Mouse (Mus musculus): ENCODE results near the gene Prickle1.

Gene Prickle1

GRCm38 (mm10) chr15:93594296-93594887 is 1.3 kb downstream of the Prickle1 start:
- peak; percentile 47 for DNase-seq (ENCODE audit: extremely low spot score)

GRCm38 (mm10) chr15:93592596-93592995 is 3.1 kb downstream of the Prickle1 start:
- no peak for DNase-seq (ENCODE audit: extremely low spot score)

GRCm38 (mm10) chr15:93591831-93592321 is 3.8 kb downstream of the Prickle1 start:
- DNase-seq (ENCODE audit: extremely low spot score), result peak; percentile 79

GRCm38 (mm10) chr15:93591371-93591770 is 4.3 kb downstream of the Prickle1 start:
- DNase-seq (ENCODE audit: extremely low spot score), result peak; percentile 33

GRCm38 (mm10) chr15:93588401-93588800 is 7.3 kb downstream of the Prickle1 start:
- no peak for DNase-seq (ENCODE audit: extremely low spot score)

GRCm38 (mm10) chr15:93587660-93588059 is 8.0 kb downstream of the Prickle1 start:
- no peak for DNase-seq (ENCODE audit: extremely low spot score)

GRCm38 (mm10) chr15:93583051-93583450 is 12.6 kb downstream of the Prickle1 start:
- no peak for DNase-seq (ENCODE audit: extremely low spot score)

- no peak for DNase-seq (ENCODE audit: extremely low spot score)
These were observed 14.0 kb downstream of the Prickle1 start for GRCm38 (mm10) chr15:93581736-93582135.

- no peak for DNase-seq (ENCODE audit: extremely low spot score)
These were observed 15.8 kb downstream of the Prickle1 start for GRCm38 (mm10) chr15:93579899-93580298.

- no peak for DNase-seq (ENCODE audit: extremely low spot score)
These were observed 16.6 kb downstream of the Prickle1 start for GRCm38 (mm10) chr15:93579100-93579499.

- DNase-seq (ENCODE audit: extremely low spot score), result no peak
These were observed 19.3 kb downstream of the Prickle1 start for GRCm38 (mm10) chr15:93576361-93576760.

GRCm38 (mm10) chr15:93575884-93576283 is 19.8 kb downstream of the Prickle1 start:
- DNase-seq (ENCODE audit: extremely low spot score), result peak; percentile 85

- no peak for DNase-seq (ENCODE audit: extremely low spot score)
These were observed 22.8 kb downstream of the Prickle1 start for GRCm38 (mm10) chr15:93572889-93573288.

- no peak for DNase-seq (ENCODE audit: extremely low spot score)
These were observed 24.7 kb downstream of the Prickle1 start for GRCm38 (mm10) chr15:93570881-93571495.

- no peak for DNase-seq (ENCODE audit: extremely low spot score)
These were observed 26.8 kb downstream of the Prickle1 start for GRCm38 (mm10) chr15:93568911-93569310.

- DNase-seq (ENCODE audit: extremely low spot score), result no peak
These were observed 28.0 kb downstream of the Prickle1 start for GRCm38 (mm10) chr15:93567546-93568307.

- no peak for DNase-seq (ENCODE audit: extremely low spot score)
These were observed 32.2 kb downstream of the Prickle1 start for GRCm38 (mm10) chr15:93563491-93563890.

GRCm38 (mm10) chr15:93561540-93561939 is 34.2 kb downstream of the Prickle1 start:
- no peak for DNase-seq (ENCODE audit: extremely low spot score)

- DNase-seq (ENCODE audit: extremely low spot score), result no peak
These were observed 37.3 kb downstream of the Prickle1 start for GRCm38 (mm10) chr15:93558421-93558820.

GRCm38 (mm10) chr15:93555719-93556118 is 40.0 kb downstream of the Prickle1 start:
- no peak for DNase-seq (ENCODE audit: extremely low spot score)

- no peak for DNase-seq (ENCODE audit: extremely low spot score)
These were observed 41.4 kb downstream of the Prickle1 start for GRCm38 (mm10) chr15:93554203-93554851.

- DNase-seq (ENCODE audit: extremely low spot score), result peak; percentile 72
These were observed 43.5 kb downstream of the Prickle1 start for GRCm38 (mm10) chr15:93552169-93552568.

All from embryo, embryonic 9.5 days (tissue).